Mouse (Mus musculus) G1E (cell line): ENCODE data around the gene Prdm10.

Experiments used
- CTCF ChIP-seq: IDR thresholded peaks from 2 replicates; pipeline ENCODE4 v1.5.1; 2012; ENCODE audit warnings: low read depth, low read length, inconsistent platforms, mixed read lengths
- GATA1 ChIP-seq: IDR thresholded peaks from 2 replicates; pipeline ENCODE4 v1.6.1; 2012; ENCODE audit warnings: borderline replicate concordance, low read length, inconsistent platforms, mixed read lengths
- GATA2 ChIP-seq: IDR thresholded peaks from 2 replicates; pipeline ENCODE4 v1.6.1; 2012; ENCODE audit warnings: low read depth, low read length, inconsistent platforms, borderline replicate concordance
- POLR2AphosphoS5 ChIP-seq: IDR thresholded peaks from 2 replicates; pipeline ENCODE4 v1.6.1; 2012; ENCODE audit warnings: low read depth, low read length, inconsistent platforms; ENCODE audit not compliant: insufficient replicate concordance
- TAL1 ChIP-seq: conservative IDR thresholded peaks from 2 replicates; pipeline ENCODE4 v1.6.1; 2012; ENCODE audit warnings: low read depth, low read length, inconsistent platforms, mixed read lengths

DNA sequence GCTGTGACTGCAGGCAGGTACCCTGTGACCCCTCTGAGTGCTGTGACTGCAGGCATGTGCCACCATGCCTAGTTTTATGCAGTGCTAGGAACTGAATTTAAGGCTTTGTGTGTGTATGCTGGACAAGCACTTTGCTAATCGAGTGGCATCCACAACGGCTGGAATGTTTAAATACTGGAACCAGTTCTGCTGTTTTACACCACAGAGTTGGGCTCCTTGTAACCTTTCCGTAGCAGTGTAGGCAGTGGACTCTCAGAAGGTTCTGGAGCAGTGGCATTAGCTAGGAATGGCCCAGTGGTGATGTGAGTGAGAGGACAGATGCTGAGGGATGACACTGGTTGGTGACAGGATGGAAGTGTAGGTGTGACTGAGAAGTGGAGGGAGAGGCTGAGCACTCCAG is 26.9 kb downstream of the Prdm10 start:
- TF ChIP-seq CTCF (no peak), TAL1 (no peak), GATA1 (no peak), POLR2AphosphoS5 (no peak), GATA2 (no peak)
